Mouse (Mus musculus) left cerebral cortex, postnatal 25 days (tissue): ENCODE data around the gene Cops7b. TPM values are rescaled to one million over a fixed set of nuclear protein-coding genes. Genes with fewer than 3 reads are reported as not detected.
A peak's percentile ranks its signal among the peaks of the same experiment; 100 is the strongest.

Source experiments
- DNase-seq, 2 experiments: peaks; one replicate each; pipeline ENCODE4 v3.0.0; 2022; ENCODE audit warnings: low spot score in 2 of 2, mixed read lengths in 1 of 2
- intact Hi-C: fragments of 180-260 bp; cut with DNase I; formaldehyde crosslinking; loops from one replicate; pipeline ENCODE4 v1.15.1; 2025
- total RNA-seq, 2 experiments: library from RNA; stranded (reverse); gene quantifications; 2 replicates each; pipeline ENCODE4 v1.2.3; 2021

Gene Cops7b
- total RNA-seq, 2 experiments from 2014 or later: 27.5 to 29.6 TPM

- DNase-seq: no peak
- intact Hi-C loops: no loop called here
Measured at GRCm38 (mm10) chr1:86594539-86594938, 11.8 kb downstream of the Cops7b start.

DNA sequence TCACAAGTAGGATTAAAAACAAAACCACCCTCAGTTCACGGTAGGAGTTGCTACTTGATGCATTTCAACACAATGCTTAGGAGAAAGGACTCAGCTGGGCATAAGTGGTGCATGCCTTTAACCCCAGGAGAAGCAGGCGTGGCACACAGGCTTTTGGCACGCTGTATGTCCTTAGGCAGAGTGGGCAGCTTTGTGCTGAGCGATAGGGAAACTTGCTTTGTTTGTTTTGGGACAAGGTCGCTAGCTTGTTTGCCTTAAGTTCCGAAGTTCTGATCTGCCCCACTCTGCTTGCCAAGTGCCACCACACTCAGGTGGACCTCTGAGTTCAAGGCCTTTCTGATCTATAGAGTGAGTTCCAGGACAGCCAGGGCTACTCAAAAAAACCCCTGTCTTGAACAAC lies 12.6 kb downstream of the Cops7b start:
- intact Hi-C loops: no loop called here
- DNase-seq: no peak

GRCm38 (mm10) chr1:86596512-86596911 lies 13.8 kb downstream of the Cops7b start:
- peak; percentile 21 to 79 for DNase-seq
- intact Hi-C loops: no loop called here

GRCm38 (mm10) chr1:86598516-86598915 lies 15.8 kb downstream of the Cops7b start:
- intact Hi-C loops: no loop called here
- peak in 1 of 2 experiments; percentile 33 for DNase-seq

- DNase-seq: no peak
- intact Hi-C loops: no loop called here
Measured at GRCm38 (mm10) chr1:86600117-86600516, 17.4 kb downstream of the Cops7b start.

- intact Hi-C loops: no loop called here
Measured at GRCm38 (mm10) chr1:86610954-86611353, 28.2 kb downstream of the Cops7b start.

DNA sequence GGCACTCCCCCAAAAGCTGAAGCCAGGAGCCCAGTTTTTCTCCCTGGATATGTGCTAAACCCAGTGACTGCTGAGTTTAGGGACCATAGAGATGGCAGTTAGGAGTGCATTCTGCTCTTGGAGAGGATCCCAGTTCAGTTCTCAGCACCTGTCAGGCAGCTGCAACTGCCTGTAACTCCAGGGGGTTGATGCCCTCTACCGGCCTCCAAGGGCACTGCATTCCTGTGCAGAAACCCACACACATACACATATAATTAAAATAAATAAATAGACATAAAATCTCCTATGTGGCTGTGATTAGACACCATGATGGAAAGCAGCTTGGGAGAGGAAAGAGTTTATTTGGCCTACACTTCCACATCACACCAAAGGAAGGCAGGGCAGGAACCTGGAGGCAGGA lies 29.4 kb downstream of the Cops7b start:
- DNase-seq: no peak
- intact Hi-C loops: no loop called here

More at GRCm38 (mm10) chr1:86610954-86611353, 28.2 kb downstream of the Cops7b start:
- no peak for DNase-seq

DNA sequence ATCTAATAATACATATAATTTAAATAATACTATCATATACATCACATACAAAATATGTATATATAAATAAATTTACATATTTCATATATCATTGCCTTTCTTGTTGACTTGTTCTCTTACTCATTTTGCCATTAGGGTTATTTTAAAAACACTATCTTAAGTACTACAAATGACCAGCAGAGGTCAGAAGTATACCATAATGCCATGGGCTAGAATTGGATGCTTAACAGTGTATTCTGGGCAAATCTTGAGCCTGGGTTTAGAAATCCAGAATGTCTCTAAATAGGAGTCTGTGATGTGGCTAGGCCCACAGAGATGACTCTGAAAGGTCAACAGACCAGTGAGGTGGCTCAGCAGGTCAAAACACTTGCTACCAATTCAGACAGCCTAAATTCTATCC lies 31.6 kb downstream of the Cops7b start:
- peak in 1 of 2 experiments; percentile 26 for DNase-seq
- intact Hi-C loops: no loop called here

- DNase-seq: peak; percentile 78 to 87
- intact Hi-C loops: loop anchor here (1.0 to 2.0 kb wide), 2 partner anchors 424 to 567 kb away; no protein-coding TSS in a partner anchor
Measured at GRCm38 (mm10) chr1:86618454-86619125, 35.9 kb downstream of the Cops7b start.

DNA sequence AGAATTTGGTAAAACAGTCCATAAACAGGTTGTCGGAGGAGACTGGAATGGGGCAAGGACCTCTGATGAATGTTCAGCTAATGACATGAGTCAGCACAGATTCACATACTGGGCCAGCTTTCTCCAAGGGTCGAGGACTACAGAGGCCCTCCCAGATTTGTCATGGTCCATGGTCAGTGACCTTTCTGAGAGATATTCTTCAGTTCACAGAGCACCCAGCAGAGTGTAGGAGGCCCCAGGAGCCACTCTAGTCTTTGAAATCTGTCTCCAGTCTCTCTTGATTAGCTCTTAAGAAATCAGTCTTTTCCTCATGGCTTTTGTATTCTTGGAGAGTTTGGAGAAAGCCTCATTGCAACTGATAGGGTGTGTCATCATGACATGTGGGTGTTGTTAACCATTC lies 39.6 kb downstream of the Cops7b start:
- no peak for DNase-seq
- intact Hi-C loops: no loop called here

DNA sequence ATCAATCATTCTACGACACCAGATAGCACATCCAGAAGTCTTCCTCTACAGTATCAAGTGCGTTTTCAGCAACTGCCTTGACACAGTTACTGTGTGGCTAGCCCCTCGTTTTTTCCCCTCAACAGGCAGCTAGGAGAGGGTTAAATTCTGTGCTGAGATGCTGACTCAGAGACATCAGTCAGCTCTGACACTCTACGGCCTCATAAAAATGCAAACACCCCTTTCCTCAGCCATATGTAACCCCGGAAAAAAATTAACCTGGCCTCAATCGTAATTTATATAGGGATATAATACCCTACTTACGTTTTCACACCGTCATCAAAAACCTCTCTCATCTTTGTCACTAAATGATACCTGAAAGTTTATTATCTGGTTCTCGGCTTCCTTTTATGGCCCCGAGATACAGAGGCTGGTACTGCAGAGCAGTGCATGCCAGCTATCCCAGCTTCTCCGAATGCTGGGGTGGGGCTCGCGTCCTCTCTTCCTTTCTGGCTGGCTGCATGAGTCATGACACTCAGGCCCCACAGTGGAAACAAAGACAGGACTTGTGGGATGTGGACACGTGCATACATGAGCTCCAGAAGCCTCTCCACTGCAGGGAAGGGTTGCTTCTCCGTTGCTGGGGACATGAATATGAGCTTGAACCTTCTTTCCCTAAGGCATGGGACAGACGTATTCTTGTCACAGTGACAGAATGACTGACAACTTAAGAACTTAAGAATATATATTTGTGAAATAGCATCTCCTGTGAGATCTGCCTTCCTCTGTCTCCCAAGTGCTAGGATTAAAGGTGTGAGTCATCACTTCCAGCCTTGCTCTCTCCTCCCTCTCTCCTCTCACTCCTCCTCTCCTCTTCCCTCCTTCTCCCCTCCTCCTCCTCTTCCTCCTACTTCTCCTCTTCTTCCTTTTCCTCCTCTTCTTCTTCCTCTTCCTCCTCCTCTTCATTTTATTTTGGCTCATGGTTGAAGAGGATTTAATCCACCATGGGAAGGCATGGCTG lies 40.6 kb downstream of the Cops7b start:
- intact Hi-C loops: no loop called here
- peak in 1 of 2 experiments; percentile 24 for DNase-seq

- DNase-seq: no peak
- intact Hi-C loops: no loop called here
Measured at GRCm38 (mm10) chr1:86628270-86628669, 45.6 kb downstream of the Cops7b start.

DNA sequence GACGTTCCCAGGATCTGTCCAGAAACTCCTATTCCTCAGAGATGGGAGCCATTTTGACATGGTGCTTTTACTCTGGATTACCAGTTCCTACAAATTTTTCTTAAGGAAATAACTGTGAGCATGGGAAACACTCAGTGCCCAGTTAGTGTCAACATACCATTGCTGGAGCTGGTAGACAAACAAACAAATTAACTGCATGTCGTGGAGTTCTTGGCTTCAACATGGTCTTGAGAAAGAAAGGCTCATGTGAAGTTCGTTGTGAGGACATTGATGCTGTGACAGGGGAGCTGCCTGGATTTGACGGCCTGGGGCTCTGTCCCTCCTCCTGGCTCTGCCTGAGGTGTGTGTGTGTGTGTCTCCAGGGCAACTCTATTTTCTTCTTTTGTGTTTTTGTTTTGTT lies 47.2 kb downstream of the Cops7b start:
- intact Hi-C loops: no loop called here
- no peak for DNase-seq

- intact Hi-C loops: no loop called here
- DNase-seq: no peak
Measured at GRCm38 (mm10) chr1:86630527-86630926, 47.8 kb downstream of the Cops7b start.

- DNase-seq: no peak
- intact Hi-C loops: no loop called here
Measured at GRCm38 (mm10) chr1:86632732-86633380, 50.2 kb downstream of the Cops7b start.

DNA sequence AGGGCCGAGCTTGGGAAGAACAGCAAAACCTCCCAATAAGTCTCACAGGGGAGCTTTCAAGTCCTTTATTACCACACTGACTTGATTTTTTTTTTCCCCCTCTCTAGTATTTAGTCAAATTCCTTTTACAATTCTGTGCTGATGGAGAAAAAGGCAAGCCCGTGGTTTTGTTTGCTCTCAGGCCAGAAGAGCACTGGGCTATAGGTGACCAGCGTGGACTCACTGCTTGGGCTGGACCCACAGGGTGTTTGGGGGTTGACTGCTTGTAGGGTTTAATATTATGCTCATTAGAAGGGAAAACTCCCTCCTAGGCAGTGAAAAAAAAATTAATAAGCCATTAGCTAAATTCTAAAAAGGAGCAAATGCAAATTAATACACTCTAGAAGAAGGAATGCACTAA lies 50.7 kb downstream of the Cops7b start:
- intact Hi-C loops: no loop called here
- no peak for DNase-seq

DNA sequence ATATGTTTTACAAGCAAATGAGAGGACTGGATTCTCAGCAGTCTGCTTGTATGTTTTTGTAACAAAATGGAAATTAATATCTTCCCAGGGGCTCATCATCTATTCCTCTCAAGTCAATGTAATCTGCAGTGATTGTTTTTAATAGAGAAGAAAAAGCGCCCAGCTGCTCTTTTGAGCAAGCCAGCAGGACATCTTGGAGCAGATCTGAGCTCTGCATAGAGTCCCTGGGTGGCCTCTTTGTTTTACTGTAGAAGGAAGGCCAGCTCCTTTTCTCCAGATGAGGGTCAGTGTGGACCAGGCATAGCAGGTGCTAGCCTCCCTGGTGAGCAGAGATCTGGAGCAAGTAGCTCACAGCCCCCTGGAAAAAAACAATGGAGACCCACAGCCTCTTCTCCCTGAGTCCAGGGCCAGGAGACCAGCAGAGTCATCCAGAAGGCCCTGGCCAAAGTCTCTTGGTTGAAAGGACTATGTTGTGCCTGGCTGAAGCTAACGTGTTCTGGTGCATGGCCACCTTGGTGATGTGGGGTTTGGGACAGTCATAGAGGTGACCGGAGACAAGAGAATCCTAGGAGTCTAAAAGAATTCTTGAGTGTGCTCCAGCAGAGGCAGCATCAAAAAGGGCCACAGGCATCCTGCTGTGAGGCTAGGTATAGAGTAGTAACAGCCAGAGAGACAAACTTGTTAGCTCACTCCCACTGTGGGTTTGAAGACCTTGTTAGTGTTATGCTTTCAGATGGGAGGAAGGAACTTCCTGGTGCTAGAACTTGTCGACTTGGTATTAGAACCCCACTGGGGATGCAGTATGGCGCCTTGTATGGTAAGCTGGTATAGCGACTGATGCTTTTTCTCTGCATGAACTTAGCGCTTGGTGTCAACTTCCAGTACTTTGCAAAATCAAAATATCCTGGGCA lies 51.4 kb downstream of the Cops7b start:
- intact Hi-C loops: no loop called here
- DNase-seq: no peak

DNA sequence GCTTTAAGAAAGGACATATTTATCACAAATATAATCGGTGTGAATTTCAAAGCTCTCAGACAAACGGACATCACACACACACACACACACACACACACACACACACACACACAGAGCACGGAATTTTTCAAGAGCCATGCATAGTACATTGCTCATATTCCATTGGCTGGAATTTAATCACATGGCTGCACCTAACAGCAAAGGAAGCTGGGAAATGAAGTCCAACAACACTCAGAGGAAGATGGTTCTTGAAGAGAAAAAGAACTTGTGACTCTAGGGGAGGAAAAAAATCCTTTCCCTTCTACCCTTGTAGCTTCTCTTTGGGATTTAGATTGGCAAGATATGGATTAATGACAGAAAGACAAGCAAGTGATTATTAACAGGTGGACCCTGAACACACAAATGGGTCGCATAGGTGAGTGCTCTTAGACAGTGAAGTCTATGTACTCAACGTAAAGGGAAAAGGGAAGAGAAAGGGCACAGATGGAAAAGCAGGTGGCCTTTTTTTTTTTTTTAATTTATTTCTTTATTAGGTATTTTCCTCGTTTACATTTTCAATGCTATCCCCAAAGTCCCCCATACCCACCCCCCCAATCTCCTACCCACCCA lies 52.2 kb downstream of the Cops7b start:
- DNase-seq: peak in 1 of 2 experiments; percentile 48
- intact Hi-C loops: no loop called here
